Mouse (Mus musculus): ENCODE data around the gene Wfdc5.
"Not testable (repeated sequence)": the region's sequence is repeated elsewhere in the genome, so short reads cannot be mapped to it uniquely, and the experiment has no call there.

The Wfdc5 gene

DNA sequence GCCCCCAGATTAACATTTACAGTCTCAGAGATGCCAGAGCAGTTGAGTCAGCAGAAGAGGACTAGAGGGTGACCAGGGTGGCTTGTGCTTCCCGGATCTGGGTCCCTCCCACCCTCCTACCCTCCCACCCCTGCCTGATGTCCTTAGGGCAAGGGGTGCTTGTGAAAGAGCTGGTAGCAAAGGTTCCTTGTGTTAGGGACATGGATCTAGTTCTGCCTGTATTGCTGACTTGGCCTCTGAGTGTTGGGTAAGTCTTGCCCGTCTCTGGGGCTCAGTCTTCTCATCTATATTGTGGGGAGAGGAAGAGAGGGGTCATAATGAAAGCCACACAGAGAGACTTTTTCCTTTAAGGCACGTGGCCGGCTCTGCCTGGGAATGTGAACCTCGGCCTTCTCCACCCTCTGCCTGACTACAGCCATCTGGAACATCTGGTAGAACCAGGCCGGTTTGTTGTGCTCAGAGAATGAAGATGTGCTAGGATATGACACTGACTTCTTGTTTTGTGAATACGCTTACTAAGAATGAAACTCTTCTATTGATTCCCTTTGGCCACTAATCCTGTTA is at the start of gene Wfdc5:
Wfdc5 (minus strand) TSS at position 51 of the 564 bp plus-strand sequence.
- no peak for DNase-seq (ENCODE audit: low read depth, low spot score)

GRCm38 (mm10) chr2:164228361-164229070 is 46.0 kb upstream of the Wfdc5 start:
- no peak for DNase-seq (ENCODE audit: low read depth, low spot score)

DNA sequence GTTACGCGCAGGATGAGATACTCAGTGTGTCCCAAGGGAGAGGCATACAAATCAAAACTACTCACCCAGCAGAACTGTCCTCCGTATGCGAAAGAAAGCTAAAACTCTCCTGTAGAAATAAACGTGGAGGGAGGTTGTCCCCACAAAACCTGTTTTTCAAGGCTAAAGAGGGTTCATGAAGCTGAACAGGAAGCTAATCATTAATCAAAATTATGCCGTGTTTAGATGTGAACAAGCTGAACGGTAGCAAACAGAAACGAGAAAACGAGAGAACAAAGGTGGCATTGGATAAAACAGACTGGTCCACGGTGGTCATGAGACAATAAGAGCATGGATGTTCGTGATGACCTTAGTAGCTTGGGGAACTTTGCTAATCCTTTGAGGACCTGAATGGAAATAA is 39.0 kb upstream of the Wfdc5 start, which contains the start of gene Wfdc15b:
Wfdc15b (minus strand) TSS at position 139 of the 400 bp plus-strand sequence.
- DNase-seq (ENCODE audit: low read depth, low spot score): no peak

GRCm38 (mm10) chr2:164219295-164219694 is 36.8 kb upstream of the Wfdc5 start:
- DNase-seq (ENCODE audit: low read depth, low spot score): no peak

DNA sequence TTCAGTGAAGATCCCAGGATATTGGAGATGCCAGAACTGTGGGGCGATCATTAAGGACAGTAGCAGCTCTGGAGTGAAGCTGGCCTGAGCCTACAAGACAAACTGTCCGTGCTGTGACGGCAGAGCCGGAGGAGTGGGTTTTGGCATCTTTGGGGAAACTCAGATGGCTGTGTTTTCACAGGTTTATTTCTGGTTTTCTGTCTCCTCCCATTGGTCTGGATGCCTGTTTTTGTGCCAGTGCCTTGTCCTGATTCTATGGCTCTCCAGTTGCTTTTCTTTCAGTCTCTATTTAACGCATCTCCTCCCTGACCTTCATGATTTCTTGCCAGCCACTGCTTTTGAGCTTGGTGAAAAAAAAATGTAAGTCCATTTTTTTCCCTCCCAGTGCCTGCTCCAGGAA is 30.2 kb upstream of the Wfdc5 start:
- no peak for DNase-seq (ENCODE audit: low read depth, low spot score)

DNA sequence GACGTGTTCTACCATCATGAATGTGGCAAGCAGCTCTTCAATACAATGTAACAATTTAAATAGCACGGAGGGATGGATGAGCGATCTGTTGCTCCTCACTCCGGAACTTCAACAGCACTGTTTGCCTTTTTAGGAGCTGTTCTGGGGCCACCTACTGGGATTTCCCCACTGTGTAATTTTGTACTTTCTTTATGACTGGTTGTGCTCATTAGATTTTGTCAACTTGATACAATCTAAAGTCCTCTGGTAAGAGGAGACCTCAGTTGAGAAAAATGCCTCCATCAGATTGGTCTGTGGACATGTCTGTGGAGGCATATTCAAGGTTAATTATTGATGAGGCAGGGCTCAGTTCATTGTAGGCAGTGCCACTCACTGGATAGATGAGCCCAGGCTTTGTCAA is 28.4 kb upstream of the Wfdc5 start:
- DNase-seq (ENCODE audit: low read depth, low spot score): no peak

GRCm38 (mm10) chr2:164206676-164207075 is 24.1 kb upstream of the Wfdc5 start:
- DNase-seq (ENCODE audit: low read depth, low spot score): peak; percentile 27

DNA sequence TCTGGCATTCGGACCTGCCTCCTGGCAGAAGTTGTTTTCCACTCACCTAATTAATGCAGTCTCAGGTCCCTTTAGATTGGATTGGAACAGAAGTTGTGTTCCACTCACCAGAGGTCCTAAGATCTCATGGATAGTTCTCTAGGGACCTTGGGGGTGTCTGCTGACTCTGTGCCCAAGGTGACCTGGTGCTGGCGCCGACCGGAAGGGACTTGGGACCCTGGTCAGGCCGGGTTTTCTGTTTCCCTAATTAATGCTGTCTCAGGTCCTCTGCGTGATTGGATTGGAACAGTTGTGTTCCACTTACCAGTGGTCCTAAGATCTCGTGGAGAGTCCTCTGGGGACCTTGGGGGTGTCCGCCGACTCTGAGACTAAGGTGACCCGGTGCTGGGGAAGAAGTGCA is 23.5 kb upstream of the Wfdc5 start:
- DNase-seq (ENCODE audit: low read depth, low spot score): not testable (repeated sequence)

DNA sequence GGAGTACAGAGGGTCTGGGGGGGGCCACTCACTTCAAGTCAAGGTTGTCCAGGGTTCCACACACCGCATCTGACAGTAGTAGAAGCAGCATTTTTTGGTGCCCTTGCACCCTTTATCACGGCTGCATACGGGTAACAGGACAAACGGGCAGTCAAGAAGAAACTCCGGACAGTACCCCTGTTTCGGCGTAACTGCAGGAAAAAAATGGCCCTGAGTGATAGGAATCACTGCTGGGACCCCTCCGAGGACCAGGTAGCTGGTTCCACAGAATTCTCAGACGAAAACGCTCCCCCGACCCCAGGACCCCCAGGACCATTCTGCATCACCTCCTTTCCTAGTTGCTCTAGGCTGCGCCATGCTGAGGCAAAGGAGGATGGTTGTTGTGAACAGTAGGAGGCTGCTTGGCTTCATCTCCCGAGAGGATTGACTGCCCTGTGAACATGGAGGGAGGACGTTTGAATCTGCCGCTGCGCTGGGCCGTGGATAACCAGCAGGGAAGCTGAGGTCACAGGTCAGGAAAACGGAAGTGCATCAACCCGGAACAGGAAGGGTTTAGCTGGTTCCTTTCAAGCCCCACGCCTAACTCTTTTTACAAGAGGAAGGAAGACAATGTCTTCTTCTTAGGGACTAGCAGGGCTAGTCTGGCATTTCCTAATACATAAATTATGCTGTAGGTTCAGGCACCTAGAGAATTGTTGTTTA is 17.2 kb upstream of the Wfdc5 start, which contains the start of gene Wfdc15a:
Wfdc15a (minus strand) TSS at position 505 of the 702 bp plus-strand sequence.
- DNase-seq (ENCODE audit: low read depth, low spot score): no peak

GRCm38 (mm10) chr2:164196700-164196990 is 14.1 kb upstream of the Wfdc5 start:
- DNase-seq (ENCODE audit: low read depth, low spot score): no peak

GRCm38 (mm10) chr2:164195971-164196699 is 13.6 kb upstream of the Wfdc5 start:
- DNase-seq (ENCODE audit: low read depth, low spot score): no peak

- DNase-seq (ENCODE audit: low read depth, low spot score): no peak
Measured at GRCm38 (mm10) chr2:164194959-164195630, 12.6 kb upstream of the Wfdc5 start.

DNA sequence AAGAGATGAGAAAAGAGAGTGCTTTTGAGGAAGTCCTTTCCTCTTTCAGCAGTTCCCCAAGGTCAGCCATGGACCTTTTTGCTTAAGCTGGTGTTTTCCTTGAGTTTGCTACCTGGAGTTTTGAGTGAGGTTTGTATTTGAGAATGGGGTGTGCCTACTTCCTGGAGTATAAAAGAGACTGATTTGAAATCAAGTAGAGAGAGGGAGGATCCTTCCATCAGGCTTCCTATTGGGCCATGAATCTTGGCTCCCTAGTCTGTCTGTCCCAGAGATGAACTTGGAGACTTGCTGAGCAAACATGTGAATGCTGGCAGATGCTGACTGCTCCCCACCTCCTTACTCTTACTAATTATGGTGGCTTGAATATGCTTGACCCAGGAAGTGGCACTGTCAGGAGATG is 9.7 kb upstream of the Wfdc5 start:
- no peak for DNase-seq (ENCODE audit: low read depth, low spot score)

DNA sequence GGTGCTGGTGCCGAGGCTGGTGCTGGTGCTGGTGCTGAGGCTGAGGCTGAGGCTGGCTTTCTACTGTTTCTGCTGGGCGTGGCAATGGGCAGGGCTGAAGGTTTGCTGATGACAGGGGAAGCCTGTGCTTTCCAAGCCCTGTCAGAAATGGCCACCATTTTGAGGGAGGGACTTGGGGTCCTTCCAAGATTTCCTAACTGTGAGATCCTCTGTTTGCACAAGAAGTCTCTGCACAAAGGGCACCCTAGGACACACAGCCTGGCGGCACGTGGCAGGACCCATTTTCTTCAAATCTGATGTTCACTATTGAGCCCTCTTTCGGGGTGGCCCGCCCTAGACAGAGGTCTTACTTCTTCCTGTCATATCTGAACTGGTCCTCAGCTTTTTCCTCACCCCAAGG is 8.0 kb upstream of the Wfdc5 start, which contains the start of gene Wfdc12:
Wfdc12 (minus strand) TSS at position 33 of the 400 bp plus-strand sequence.
- peak; percentile 27 for DNase-seq (ENCODE audit: low read depth, low spot score)

DNA sequence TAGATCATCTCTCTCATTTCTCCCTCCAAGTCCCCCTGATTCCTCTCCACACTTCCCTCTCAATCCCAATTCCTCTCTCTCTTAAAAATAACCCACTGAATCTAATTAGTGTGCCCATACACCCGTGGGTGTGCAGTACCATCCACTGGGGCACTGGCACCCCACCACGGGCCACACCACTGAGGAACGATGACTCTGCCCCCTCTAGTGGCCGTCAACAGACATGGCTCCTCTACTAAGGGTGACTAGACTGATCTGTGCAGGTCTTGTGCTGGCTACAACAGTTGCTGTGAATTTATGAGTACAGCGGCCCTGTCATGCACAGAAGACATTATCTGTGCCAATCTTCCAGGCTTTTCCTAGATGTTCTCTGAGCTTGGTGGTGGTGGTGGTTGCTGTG is 6.2 kb upstream of the Wfdc5 start:
- peak; percentile 47 for DNase-seq (ENCODE audit: low read depth, low spot score)

GRCm38 (mm10) chr2:164184145-164184719 is 1.7 kb upstream of the Wfdc5 start:
- no peak for DNase-seq (ENCODE audit: low read depth, low spot score)

DNA sequence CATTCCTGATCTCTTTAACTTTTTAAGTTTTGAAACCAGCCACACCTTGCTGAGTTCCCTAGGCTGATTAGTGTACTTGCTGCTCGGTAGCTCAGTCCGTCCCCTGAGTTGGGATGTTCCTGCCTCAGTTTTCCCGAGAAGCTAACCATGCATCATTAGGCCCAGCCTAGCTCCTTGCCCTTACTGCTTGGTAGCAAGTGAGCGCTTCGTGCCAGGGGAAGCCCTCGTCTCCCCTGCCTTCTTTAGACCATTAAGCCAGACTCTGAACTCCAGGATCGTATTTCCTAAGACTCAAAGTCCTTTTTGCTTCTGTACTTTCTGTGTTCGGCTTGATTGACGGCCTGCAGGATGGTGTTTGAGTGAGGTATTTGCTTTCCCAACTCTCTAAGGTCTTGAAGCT is 798 bp upstream of the Wfdc5 start:
- DNase-seq (ENCODE audit: low read depth, low spot score): no peak

- no peak for DNase-seq (ENCODE audit: low read depth, low spot score)
Measured at GRCm38 (mm10) chr2:164180770-164181169, 1.8 kb downstream of the Wfdc5 start.

GRCm38 (mm10) chr2:164180124-164180523 is 2.4 kb downstream of the Wfdc5 start:
- DNase-seq (ENCODE audit: low read depth, low spot score): peak; percentile 27

- no peak for DNase-seq (ENCODE audit: low read depth, low spot score)
Measured at GRCm38 (mm10) chr2:164177831-164178230, 4.7 kb downstream of the Wfdc5 start.

- DNase-seq (ENCODE audit: low read depth, low spot score): no peak
Measured at GRCm38 (mm10) chr2:164175850-164176249, 6.7 kb downstream of the Wfdc5 start.

Data from 3T3-L1 (cell line).